Mouse (Mus musculus): ENCODE data around the gene Sf3b4. TPM values are rescaled to one million over a fixed set of nuclear protein-coding genes. Genes with fewer than 3 reads are reported as not detected.

The Sf3b4 gene
- polyA plus RNA-seq, 1 experiment from 2014 or later, result 71.2 TPM

GRCm38 (mm10) chr3:96175251-96175650 lies 3.1 kb downstream of the Sf3b4 start:
- no peak overlapping the region for H3K9ac ChIP-seq
- ATAC-seq (replicated peaks; ENCODE audit: insufficient number of reproducible peaks, insufficient read depth, low FRiP score, low read depth), result no peak
- H3K4me2 ChIP-seq, result no peak overlapping the region
- H3K27me3 ChIP-seq, result no peaks in the 10 kb centered on the region
- no peaks in the 10 kb centered on the region for H3K9me3 ChIP-seq (replicated peaks)
- H3K36me3 ChIP-seq, result peaks cover 40% of the 10 kb centered on the region
- H3K4me3 ChIP-seq, result no peak overlapping the region
- peaks cover 45% of the 10 kb centered on the region for H3K4me1 ChIP-seq (replicated peaks)
- 91% methylated on average over 6 of the region's 6 CpGs for WGBS
- no peak overlapping the region for H3K27ac ChIP-seq

DNA sequence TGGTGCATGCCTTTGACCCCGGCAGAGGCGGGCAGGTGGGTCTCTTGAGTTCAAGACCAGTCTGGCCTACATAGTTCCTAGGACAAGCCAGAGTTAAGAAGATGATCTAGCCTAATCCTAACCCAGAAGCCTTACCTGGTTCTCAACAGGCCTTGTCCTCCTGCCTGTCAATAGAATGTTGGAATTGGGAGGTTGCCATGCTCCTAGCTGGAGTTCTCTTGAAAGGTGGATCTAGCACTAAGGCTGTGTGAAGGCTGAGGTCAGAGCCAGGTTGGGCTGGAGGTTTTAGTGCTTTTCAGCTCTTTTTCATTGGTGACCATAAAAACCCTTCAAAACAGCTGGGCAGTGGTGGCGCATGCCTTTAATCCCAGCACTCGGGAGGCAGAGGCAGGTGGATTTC lies 6.3 kb downstream of the Sf3b4 start:
- Histone ChIP-seq H3K4me3 (no peak overlapping the region), H3K9ac (no peak overlapping the region), H3K27me3 (no peaks in the 10 kb centered on the region), H3K9me3 (replicated peaks) (no peaks in the 10 kb centered on the region), H3K4me1 (replicated peaks) (peaks cover 50% of the 10 kb centered on the region), H3K27ac (no peak overlapping the region), H3K4me2 (no peak overlapping the region), H3K36me3 (peaks cover 40% of the 10 kb centered on the region)
- ATAC-seq (replicated peaks; ENCODE audit: insufficient number of reproducible peaks, insufficient read depth, low FRiP score, low read depth), result no peak
- 90% methylated on average over 4 of the region's 4 CpGs for WGBS

GRCm38 (mm10) chr3:96178902-96179301 lies 6.8 kb downstream of the Sf3b4 start:
- 80% methylated on average over 2 of the region's 2 CpGs for WGBS
- Histone ChIP-seq H3K27ac (no peak overlapping the region), H3K9ac (no peak overlapping the region), H3K9me3 (replicated peaks) (no peaks in the 10 kb centered on the region), H3K4me2 (no peak overlapping the region), H3K36me3 (peaks cover 39% of the 10 kb centered on the region), H3K4me3 (no peak overlapping the region), H3K27me3 (no peaks in the 10 kb centered on the region), H3K4me1 (replicated peaks) (peaks cover 47% of the 10 kb centered on the region)
- ATAC-seq (replicated peaks; ENCODE audit: insufficient number of reproducible peaks, insufficient read depth, low FRiP score, low read depth), result no peak

GRCm38 (mm10) chr3:96179531-96179930 lies 7.4 kb downstream of the Sf3b4 start:
- no peak overlapping the region for H3K27ac ChIP-seq
- no peaks in the 10 kb centered on the region for H3K9me3 ChIP-seq (replicated peaks)
- 55% methylated on average over 4 of the region's 4 CpGs for WGBS
- H3K4me1 ChIP-seq (replicated peaks), result peaks cover 40% of the 10 kb centered on the region
- H3K27me3 ChIP-seq, result no peaks in the 10 kb centered on the region
- H3K4me3 ChIP-seq, result no peak overlapping the region
- no peak for ATAC-seq (replicated peaks; ENCODE audit: insufficient number of reproducible peaks, insufficient read depth, low FRiP score, low read depth)
- no peak overlapping the region for H3K9ac ChIP-seq
- H3K36me3 ChIP-seq, result peaks cover 33% of the 10 kb centered on the region
- H3K4me2 ChIP-seq, result no peak overlapping the region

- no peaks in the 10 kb centered on the region for H3K27me3 ChIP-seq
- H3K9ac ChIP-seq, result peak within 1 kb of the TSS; percentile 67
- H3K27ac ChIP-seq, result peak within 1 kb of the TSS; percentile 93
- ATAC-seq (replicated peaks; ENCODE audit: insufficient number of reproducible peaks, insufficient read depth, low FRiP score, low read depth), result peak; percentile 29; the same call in 1 of the 2 replicates
- peaks cover 36% of the 10 kb centered on the region for H3K4me1 ChIP-seq (replicated peaks)
- H3K4me2 ChIP-seq, result peak within 1 kb of the TSS; percentile 84
- WGBS, result under 1% methylated on average over 10 of the region's 23 CpGs
- H3K36me3 ChIP-seq, result peaks cover 27% of the 10 kb centered on the region
- H3K4me3 ChIP-seq, result peak within 1 kb of the TSS; percentile 70
- H3K9me3 ChIP-seq (replicated peaks), result no peaks in the 10 kb centered on the region
Measured at GRCm38 (mm10) chr3:96180727-96181477, 8.8 kb downstream of the Sf3b4 start, which contains the start of gene Sv2a. Gene Sv2a (plus strand): TSS chr3:96181151.

DNA sequence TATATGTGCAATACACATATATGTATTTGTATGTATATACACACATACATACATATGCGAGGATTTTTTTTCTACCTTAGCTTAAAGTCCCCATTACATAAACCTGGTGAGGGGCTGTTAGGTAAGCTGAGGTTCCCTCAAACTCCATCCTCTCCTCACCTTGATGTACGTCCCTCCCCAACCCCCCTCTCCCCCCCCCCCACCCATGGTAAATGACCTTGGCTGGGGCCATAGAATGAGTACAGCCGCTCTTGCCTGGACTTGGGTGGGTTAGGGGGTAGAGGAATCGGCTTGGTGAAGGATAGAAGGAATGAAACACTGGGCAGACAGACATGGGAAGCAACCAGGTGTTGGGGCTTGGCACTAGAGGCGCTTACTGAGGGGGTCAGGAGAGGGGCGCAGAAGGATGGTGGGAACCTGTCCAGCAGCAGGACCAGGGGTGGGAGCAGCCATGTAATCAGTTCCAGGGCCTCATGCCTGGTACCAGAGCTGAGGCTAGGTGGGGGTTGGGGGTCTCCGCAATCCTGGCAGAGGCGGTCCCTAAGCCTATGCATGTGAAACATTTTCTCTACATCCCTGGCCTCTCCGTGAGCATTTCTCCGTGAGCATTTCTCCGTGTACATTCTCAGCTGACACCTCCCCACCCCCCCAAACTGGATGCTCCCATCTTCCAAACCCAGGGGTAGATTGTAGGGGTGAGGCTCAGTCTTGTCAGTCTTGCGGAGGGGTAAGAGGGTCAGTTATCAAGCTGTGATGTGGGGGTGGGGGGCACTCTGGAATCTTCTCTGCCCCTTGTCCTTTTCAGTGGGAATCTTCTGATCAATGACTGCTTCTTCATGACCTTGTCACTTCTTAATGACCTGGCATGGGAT lies 9.6 kb downstream of the Sf3b4 start:
- peak; percentile 25 for ATAC-seq (replicated peaks; ENCODE audit: insufficient number of reproducible peaks, insufficient read depth, low FRiP score, low read depth)
- Histone ChIP-seq H3K4me2 (peak overlapping the region; percentile 84), H3K4me3 (peak overlapping the region; percentile 70), H3K9ac (peak overlapping the region; percentile 67), H3K36me3 (peaks cover 18% of the 10 kb centered on the region), H3K9me3 (replicated peaks) (no peaks in the 10 kb centered on the region), H3K27me3 (no peaks in the 10 kb centered on the region), H3K27ac (peak overlapping the region; percentile 93), H3K4me1 (replicated peaks) (peaks cover 36% of the 10 kb centered on the region)
- 24% methylated on average over 12 of the region's 12 CpGs for WGBS

- H3K4me1 ChIP-seq (replicated peaks), result peaks cover 36% of the 10 kb centered on the region
- H3K4me2 ChIP-seq, result peak overlapping the region; percentile 84
- H3K27ac ChIP-seq, result peak overlapping the region; percentile 93
- H3K9me3 ChIP-seq (replicated peaks), result no peaks in the 10 kb centered on the region
- ATAC-seq (replicated peaks; ENCODE audit: insufficient number of reproducible peaks, insufficient read depth, low FRiP score, low read depth), result peak; percentile 56
- H3K36me3 ChIP-seq, result peaks cover 16% of the 10 kb centered on the region
- 5% methylated on average over 4 of the region's 4 CpGs for WGBS
- H3K27me3 ChIP-seq, result no peaks in the 10 kb centered on the region
- peak overlapping the region; percentile 67 for H3K9ac ChIP-seq
- peak overlapping the region; percentile 70 for H3K4me3 ChIP-seq
Measured at GRCm38 (mm10) chr3:96182382-96182776, 10.2 kb downstream of the Sf3b4 start.

DNA sequence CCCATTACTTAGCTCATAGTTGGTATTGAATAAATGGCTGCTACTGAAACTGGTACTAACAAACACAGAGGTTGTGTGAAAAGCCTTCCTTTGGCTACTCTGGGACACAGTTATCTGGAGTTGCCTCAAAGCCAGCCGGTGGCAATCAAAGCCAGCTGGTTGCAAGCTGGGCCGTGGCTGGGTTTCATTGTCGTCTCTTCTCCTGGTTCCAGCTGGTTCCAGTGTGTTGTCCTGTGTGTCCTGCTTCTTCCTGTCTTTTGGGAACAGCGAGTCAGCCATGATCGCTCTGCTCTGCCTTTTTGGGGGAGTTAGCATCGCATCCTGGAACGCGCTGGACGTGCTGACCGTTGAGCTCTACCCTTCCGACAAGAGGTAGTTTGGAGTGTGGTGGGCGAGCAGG lies 20.8 kb downstream of the Sf3b4 start:
- no peak for ATAC-seq (replicated peaks; ENCODE audit: insufficient number of reproducible peaks, insufficient read depth, low FRiP score, low read depth)
- Histone ChIP-seq H3K9ac (no peak overlapping the region), H3K9me3 (replicated peaks) (no peaks in the 10 kb centered on the region; the same call in 1 of the 2 replicates), H3K27me3 (no peaks in the 10 kb centered on the region), H3K27ac (no peak overlapping the region), H3K4me2 (no peak overlapping the region), H3K36me3 (peaks cover 31% of the 10 kb centered on the region), H3K4me1 (replicated peaks) (peaks cover 13% of the 10 kb centered on the region), H3K4me3 (no peak overlapping the region)
- 63% methylated on average over 12 of the region's 12 CpGs for WGBS

GRCm38 (mm10) chr3:96194966-96195365 lies 22.8 kb downstream of the Sf3b4 start:
- H3K36me3 ChIP-seq, result peaks cover 22% of the 10 kb centered on the region

GRCm38 (mm10) chr3:96195616-96196313 lies 23.6 kb downstream of the Sf3b4 start:
- Histone ChIP-seq H3K4me2 (no peak overlapping the region), H3K36me3 (peaks cover 22% of the 10 kb centered on the region), H3K9me3 (replicated peaks) (no peaks in the 10 kb centered on the region; the same call in 1 of the 2 replicates), H3K4me1 (replicated peaks) (peaks cover 16% of the 10 kb centered on the region), H3K27me3 (no peaks in the 10 kb centered on the region), H3K27ac (no peak overlapping the region), H3K9ac (no peak overlapping the region), H3K4me3 (no peak overlapping the region)
- no peak for ATAC-seq (replicated peaks; ENCODE audit: insufficient number of reproducible peaks, insufficient read depth, low FRiP score, low read depth)
- WGBS, result 91% methylated on average over 11 of the region's 11 CpGs

More at GRCm38 (mm10) chr3:96194966-96195365, 22.8 kb downstream of the Sf3b4 start:
- WGBS, result 88% methylated on average over 10 of the region's 10 CpGs
- no peaks in the 10 kb centered on the region for H3K27me3 ChIP-seq
- peaks cover 16% of the 10 kb centered on the region for H3K4me1 ChIP-seq (replicated peaks)
- no peak overlapping the region for H3K4me3 ChIP-seq
- no peak for ATAC-seq (replicated peaks; ENCODE audit: insufficient number of reproducible peaks, insufficient read depth, low FRiP score, low read depth)
- H3K9me3 ChIP-seq (replicated peaks), result no peaks in the 10 kb centered on the region; the same call in 1 of the 2 replicates
- no peak overlapping the region for H3K9ac ChIP-seq
- no peak overlapping the region for H3K4me2 ChIP-seq
- no peak overlapping the region for H3K27ac ChIP-seq
